In the genomic region with DNA sequence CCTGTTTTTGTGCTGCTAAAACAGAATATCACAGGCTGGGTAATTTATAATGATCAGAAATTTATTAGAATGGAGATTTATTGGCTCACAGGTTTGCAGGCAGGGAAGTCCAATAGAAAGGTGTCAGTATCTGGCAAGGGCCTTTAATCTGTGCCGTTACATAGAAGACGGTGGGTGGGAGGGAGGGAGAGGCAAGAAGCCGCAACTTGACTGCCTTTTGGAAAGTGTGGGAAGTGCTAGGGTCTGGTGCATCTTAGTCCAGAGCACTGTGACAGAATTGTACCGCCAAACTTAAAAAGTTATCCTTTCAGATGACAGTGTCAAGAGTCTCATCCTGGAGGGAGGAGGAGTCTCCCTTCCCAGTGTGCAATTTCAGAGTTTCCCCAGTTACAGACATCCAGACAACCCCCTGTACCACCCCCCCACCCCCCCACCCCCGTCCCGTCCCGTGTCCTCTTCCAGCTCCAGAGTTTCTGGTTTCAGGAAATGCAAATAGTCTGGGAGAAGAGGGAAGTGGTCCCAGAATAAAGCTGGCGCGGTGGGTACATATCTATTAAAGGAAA, we compare ENCODE assay signal across 8 mouse cellular contexts.
DNase-seq lines count a peak whose midpoint lies in the region; ATAC-seq lines count a peak whose summit lies in the region.
"Had no signal": no experiment of that assay in that cellular context is flagged by ENCODE, and none has a peak within 500 bp of the region (broad histone marks: within the 10 kb centered on the region; RNA-seq: fewer than 3 reads in every experiment).

No protein-coding gene starts in this region.

- no peaks in the 10 kb centered on the region; the same call in 1 of the 2 replicates for H3K27me3 ChIP-seq in kidney, embryonic 16.5 days (ENCODE audit: insufficient read depth, low read length)
- no peaks in the 10 kb centered on the region for H3K27me3 ChIP-seq in embryonic facial prominence, embryonic 14.5 days (replicated peaks; ENCODE audit: control insufficient read depth, insufficient read depth, low read length)
- H3K27me3 ChIP-seq in hindbrain, embryonic 10.5 days (ENCODE audit: insufficient read depth, poor library complexity, severe bottlenecking), result peaks cover 57% of the 10 kb centered on the region
- H3K27me3 ChIP-seq in midbrain, embryonic 14.5 days (ENCODE audit: control insufficient read depth, insufficient read depth, low read length), result no peaks in the 10 kb centered on the region
- H3K27me3 ChIP-seq: lung, embryonic 15.5 days had no signal

- H3K36me3 ChIP-seq in kidney, embryonic 16.5 days (ENCODE audit: insufficient read depth, low read length), result no peaks in the 10 kb centered on the region
- H3K36me3 ChIP-seq in embryonic facial prominence, embryonic 14.5 days (ENCODE audit: control insufficient read depth, insufficient read depth, low read length), result no peaks in the 10 kb centered on the region
- no peaks in the 10 kb centered on the region for H3K36me3 ChIP-seq in hindbrain, embryonic 10.5 days
- H3K36me3 ChIP-seq in midbrain, embryonic 14.5 days (ENCODE audit: control insufficient read depth, insufficient read depth, low read length), result no peaks in the 10 kb centered on the region
- H3K36me3 ChIP-seq: lung, embryonic 15.5 days had no signal

- 18% methylated on average over 9 of the region's 9 CpGs for WGBS in kidney, embryonic 16.5 days
- WGBS in embryonic facial prominence, embryonic 14.5 days, result 9% methylated on average over 9 of the region's 9 CpGs
- WGBS in hindbrain, embryonic 10.5 days, result 15% methylated on average over 9 of the region's 9 CpGs
- 16% methylated on average over 9 of the region's 9 CpGs for WGBS in midbrain, embryonic 14.5 days

- no peak for ATAC-seq in kidney, embryonic 16.5 days (ENCODE audit: low FRiP score, low TSS enrichment)
- no peak for ATAC-seq in embryonic facial prominence, embryonic 14.5 days (ENCODE audit: low read depth)
- ATAC-seq in midbrain, embryonic 14.5 days (ENCODE audit: low FRiP score, low TSS enrichment), result peak; percentile 27; the same call in 1 of the 2 replicates

- intact Hi-C loops in gastrocnemius, postnatal 36 days (cut with DNase I), result loop anchor here (2.0 kb wide), 1 partner anchor 523 kb away; no protein-coding TSS in a partner anchor

- H3K4me3 ChIP-seq in kidney, embryonic 16.5 days (ENCODE audit: low read length), result no peak overlapping the region
- H3K4me3 ChIP-seq in embryonic facial prominence, embryonic 14.5 days (ENCODE audit: low read depth, low read length), result no peak overlapping the region
- peak overlapping the region; percentile 29 for H3K4me3 ChIP-seq in hindbrain, embryonic 10.5 days
- H3K4me3 ChIP-seq in midbrain, embryonic 14.5 days (replicated peaks; ENCODE audit: low read depth, low read length), result peak overlapping the region; percentile 17; the same call in 1 of the 2 replicates
- H3K4me3 ChIP-seq: lung, embryonic 15.5 days had no signal

- H3K27ac ChIP-seq in kidney, embryonic 16.5 days (ENCODE audit: low read length), result no peak overlapping the region
- no peak overlapping the region for H3K27ac ChIP-seq in embryonic facial prominence, embryonic 14.5 days (replicated peaks; ENCODE audit: low read depth, low read length)
- no peak overlapping the region for H3K27ac ChIP-seq in hindbrain, embryonic 10.5 days
- H3K27ac ChIP-seq in midbrain, embryonic 14.5 days (replicated peaks; ENCODE audit: low read depth, low read length), result no peak overlapping the region
- H3K27ac ChIP-seq: lung, embryonic 15.5 days had no signal

- H3K4me2 ChIP-seq in kidney, embryonic 16.5 days (replicated peaks; ENCODE audit: low read depth, low read length), result peak overlapping the region; percentile 28
- H3K4me2 ChIP-seq in embryonic facial prominence, embryonic 14.5 days (ENCODE audit: low read depth, low read length), result peak overlapping the region; percentile 43
- peak overlapping the region; percentile 52 for H3K4me2 ChIP-seq in midbrain, embryonic 14.5 days (ENCODE audit: low read length)
- H3K4me2 ChIP-seq: lung, embryonic 15.5 days had no signal

- H3K9ac ChIP-seq in kidney, embryonic 16.5 days (replicated peaks; ENCODE audit: low read length), result no peak overlapping the region
- H3K9ac ChIP-seq in embryonic facial prominence, embryonic 14.5 days (ENCODE audit: low read depth, low read length), result no peak overlapping the region
- H3K9ac ChIP-seq in midbrain, embryonic 14.5 days (replicated peaks; ENCODE audit: low read length), result no peak overlapping the region
- H3K9ac ChIP-seq: lung, embryonic 15.5 days had no signal

- H3K9me3 ChIP-seq in kidney, embryonic 16.5 days (ENCODE audit: low read length), result no peaks in the 10 kb centered on the region
- H3K9me3 ChIP-seq in embryonic facial prominence, embryonic 14.5 days (ENCODE audit: control insufficient read depth, low read length), result no peaks in the 10 kb centered on the region
- H3K9me3 ChIP-seq in hindbrain, embryonic 10.5 days, result no peaks in the 10 kb centered on the region
- no peaks in the 10 kb centered on the region for H3K9me3 ChIP-seq in midbrain, embryonic 14.5 days (ENCODE audit: control insufficient read depth, low read length)
- H3K9me3 ChIP-seq: lung, embryonic 15.5 days had no signal

- peaks cover 18% of the 10 kb centered on the region for H3K4me1 ChIP-seq in kidney, embryonic 16.5 days (ENCODE audit: insufficient read depth, low read length)
- peaks cover 13% of the 10 kb centered on the region for H3K4me1 ChIP-seq in embryonic facial prominence, embryonic 14.5 days (ENCODE audit: control insufficient read depth, insufficient read depth, low read length)
- peaks cover 24% of the 10 kb centered on the region for H3K4me1 ChIP-seq in hindbrain, embryonic 10.5 days (replicated peaks)
- H3K4me1 ChIP-seq in midbrain, embryonic 14.5 days (ENCODE audit: control insufficient read depth, insufficient read depth, low read length), result peaks cover 2% of the 10 kb centered on the region; the same call in 1 of the 2 replicates
- H3K4me1 ChIP-seq: lung, embryonic 15.5 days had no signal

- no peak for DNase-seq in kidney, adult 11 months
- peak; percentile 49 for DNase-seq in embryonic facial prominence, embryonic 14.5 days (ENCODE audit: low spot score)
- no peak for DNase-seq in hindbrain, embryonic 10.5 days (ENCODE audit: low spot score)
- peak; percentile 30 for DNase-seq in midbrain, embryonic 14.5 days
- no peak for DNase-seq in gastrocnemius, postnatal 36 days
- DNase-seq in thymus, postnatal 25 days, result no peak

Comparison
In these comparisons a context has a peak if more than half of its experiments do, and no peak if none do; other contexts are left out.
1. H3K4me3 ChIP-seq: peak in hindbrain, embryonic 10.5 days (single experiment) and midbrain, embryonic 14.5 days (single experiment); none in kidney, embryonic 16.5 days (single experiment) and embryonic facial prominence, embryonic 14.5 days (single experiment).
2. DNase-seq: peak in embryonic facial prominence, embryonic 14.5 days (single experiment) and midbrain, embryonic 14.5 days (single experiment); none in kidney, adult 11 months (single experiment), hindbrain, embryonic 10.5 days (single experiment), gastrocnemius, postnatal 36 days (0 of 2) and thymus, postnatal 25 days (single experiment).
3. Peak in every context shown above with its lines, with median percentiles within 50 percentile points of each other: H3K4me2 ChIP-seq.